Mouse (Mus musculus): Measurements from ENCODE around the gene Mcu.

- TF ChIP-seq CTCF (IDR thresholded peaks at IDR 0.05; ENCODE audit: control insufficient read depth, insufficient read depth, insufficient replicate concordance, low read depth, low read length) (no peak), POLR2A (IDR thresholded peaks at IDR 0.05; ENCODE audit: control insufficient read depth, low read depth, low read length) (no peak)
Measured at GRCm38 (mm10) chr10:59614141-59614540, 2.4 kb downstream of the Mcu start.

Measured in testis, adult 2 months (tissue).